Mouse (Mus musculus) stomach, embryonic 14.5 days (tissue): ENCODE measurements around the gene Ldlrad3. TPM values are rescaled to one million over a fixed set of nuclear protein-coding genes. Genes with fewer than 3 reads are reported as not detected.

Experiments
- ATAC-seq: fragments of 200-750 bp; cut with Nextera tagmentation; 2 replicates; pipeline ENCODE4 v1.8.0; 2017; ENCODE audit warnings: low read depth, moderate TSS enrichment; ENCODE audit not compliant: insufficient number of reproducible peaks, insufficient read depth, low FRiP score
- H3K27ac ChIP-seq: fragments of 300-500 bp; sonication (generic); 2 replicates; pipeline ENCODE4 v1.5.1; 2014; ENCODE audit warnings: mild to moderate bottlenecking, low read length, moderate library complexity, mixed read lengths
- H3K27me3 ChIP-seq: fragments of 300-500 bp; sonication (generic); 2 replicates; pipeline ENCODE4 v1.6.1; 2014; ENCODE audit warnings: low read length, control low read depth, mixed read lengths; ENCODE audit not compliant: control insufficient read depth, insufficient read depth
- H3K36me3 ChIP-seq: fragments of 300-500 bp; sonication (generic); 2 replicates; pipeline ENCODE4 v1.6.1; 2014; ENCODE audit warnings: mild to moderate bottlenecking, control low read depth, low read length, moderate library complexity, mixed read lengths; ENCODE audit not compliant: control insufficient read depth, insufficient read depth
- H3K4me1 ChIP-seq: fragments of 300-500 bp; sonication (generic); 2 replicates; pipeline ENCODE4 v1.6.1; 2014; ENCODE audit warnings: low read length, control low read depth, mixed read lengths; ENCODE audit not compliant: control insufficient read depth, insufficient read depth
- H3K4me2 ChIP-seq: fragments of 300-500 bp; sonication (generic); replicated peaks from 2 replicates; pipeline ENCODE4 v1.6.1; 2014; ENCODE audit warnings: low read depth, low read length, control low read depth
- H3K4me3 ChIP-seq: fragments of 300-500 bp; sonication (generic); 2 replicates; pipeline ENCODE4 v1.5.1; 2014; ENCODE audit warnings: low read depth, low read length, control low read depth
- H3K9ac ChIP-seq: fragments of 300-500 bp; sonication (generic); replicated peaks from 2 replicates; pipeline ENCODE4 v1.6.1; 2014; ENCODE audit warnings: low read depth, mild to moderate bottlenecking, control low read depth, low read length, moderate library complexity, mixed read lengths
- H3K9me3 ChIP-seq: fragments of 300-500 bp; sonication (generic); 2 replicates; pipeline ENCODE4 v1.6.1; 2016; ENCODE audit warnings: low read depth, low read length, control low read depth; ENCODE audit not compliant: control insufficient read depth
- WGBS: fragments of 180-500 bp; shearing (Covaris S2); extraction: QIAGEN DNeasy Blood & Tissue Kit; methylation state at CpG from one replicate; pipeline ENCODE4 v1.1.7; 2014; 5-methylcytosine and 5-hydroxymethylcytosine counted together
- polyA plus RNA-seq: library from polyadenylated mRNA; unstranded; fragments of >200 nt; fragmentation: Nextera tagmentation; extraction: Ambion mirVana; gene quantifications from 2 replicates; pipeline ENCODE4 v1.2.1, GENCODE M21; 2014

Ldlrad3 gene
- polyA plus RNA-seq, 1 experiment from 2014 or later = 52.3 TPM

DNA sequence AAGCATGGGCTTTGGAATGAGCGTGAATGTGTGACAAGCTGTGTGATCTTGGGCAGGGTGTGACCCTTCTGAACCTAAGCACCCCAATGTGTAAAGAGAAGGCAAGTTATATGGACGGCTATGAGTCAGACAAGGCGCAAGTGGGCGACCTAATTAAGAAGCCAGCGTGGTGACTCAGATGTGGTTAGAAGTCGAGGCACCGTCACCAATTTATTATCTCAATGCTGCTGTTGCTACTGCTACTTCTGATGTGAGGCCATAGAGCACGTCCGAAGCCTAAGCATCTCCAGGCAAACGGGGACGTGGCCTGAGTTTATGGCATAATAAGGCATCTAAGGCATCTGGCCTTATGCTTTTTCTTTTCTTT lies 151.7 kb downstream of the Ldlrad3 start:
- ATAC-seq = no peak
- 77% methylated on average over 11 of the region's 11 CpGs for WGBS
- Histone ChIP-seq H3K4me2 (no peak overlapping the region), H3K36me3 (no peaks in the 10 kb centered on the region; the same call in 1 of the 2 replicates), H3K4me1 (peaks cover 19% of the 10 kb centered on the region; the same call in 1 of the 2 replicates), H3K27me3 (no peaks in the 10 kb centered on the region), H3K9ac (no peak overlapping the region), H3K27ac (no peak overlapping the region), H3K9me3 (no peaks in the 10 kb centered on the region), H3K4me3 (no peak overlapping the region)

DNA sequence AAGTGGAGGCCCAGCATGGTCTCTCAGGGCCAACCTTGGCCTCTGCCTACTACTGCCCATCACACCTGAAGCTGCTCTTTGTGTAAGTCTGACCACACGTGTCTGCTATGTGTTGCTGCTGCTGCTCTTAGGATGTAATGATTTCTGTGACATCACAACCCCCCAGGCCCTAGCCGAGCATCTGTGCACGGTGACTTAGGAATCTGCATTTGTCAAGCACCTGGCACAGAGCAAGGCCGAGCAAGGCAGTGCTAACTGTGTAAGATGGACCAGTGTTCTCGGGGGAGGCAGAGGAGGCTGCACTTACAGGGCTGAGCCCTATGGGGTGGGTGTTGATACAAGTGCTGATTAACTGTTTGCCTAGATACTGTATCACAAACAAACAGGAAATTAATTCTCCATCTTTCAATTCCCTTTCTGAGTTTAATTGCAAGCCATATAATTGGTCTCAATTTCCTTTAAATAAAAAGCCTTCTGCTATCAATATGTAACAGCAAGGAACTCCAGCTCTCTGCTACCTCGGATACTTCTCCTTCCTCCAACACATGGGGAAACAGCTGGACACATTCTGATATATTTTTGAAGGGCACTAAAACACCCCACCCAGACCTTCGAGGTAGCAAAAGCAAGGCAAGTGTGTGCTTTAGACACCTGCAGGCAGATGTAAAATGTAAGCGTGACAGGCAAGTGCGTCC lies 152.2 kb downstream of the Ldlrad3 start:
- Histone ChIP-seq H3K9ac (no peak overlapping the region), H3K27ac (no peak overlapping the region), H3K9me3 (no peaks in the 10 kb centered on the region), H3K36me3 (no peaks in the 10 kb centered on the region; the same call in 1 of the 2 replicates), H3K4me2 (no peak overlapping the region), H3K4me3 (no peak overlapping the region), H3K4me1 (peaks cover 19% of the 10 kb centered on the region; the same call in 1 of the 2 replicates), H3K27me3 (no peaks in the 10 kb centered on the region)
- no peak for ATAC-seq
- 62% methylated on average over 9 of the region's 9 CpGs for WGBS

DNA sequence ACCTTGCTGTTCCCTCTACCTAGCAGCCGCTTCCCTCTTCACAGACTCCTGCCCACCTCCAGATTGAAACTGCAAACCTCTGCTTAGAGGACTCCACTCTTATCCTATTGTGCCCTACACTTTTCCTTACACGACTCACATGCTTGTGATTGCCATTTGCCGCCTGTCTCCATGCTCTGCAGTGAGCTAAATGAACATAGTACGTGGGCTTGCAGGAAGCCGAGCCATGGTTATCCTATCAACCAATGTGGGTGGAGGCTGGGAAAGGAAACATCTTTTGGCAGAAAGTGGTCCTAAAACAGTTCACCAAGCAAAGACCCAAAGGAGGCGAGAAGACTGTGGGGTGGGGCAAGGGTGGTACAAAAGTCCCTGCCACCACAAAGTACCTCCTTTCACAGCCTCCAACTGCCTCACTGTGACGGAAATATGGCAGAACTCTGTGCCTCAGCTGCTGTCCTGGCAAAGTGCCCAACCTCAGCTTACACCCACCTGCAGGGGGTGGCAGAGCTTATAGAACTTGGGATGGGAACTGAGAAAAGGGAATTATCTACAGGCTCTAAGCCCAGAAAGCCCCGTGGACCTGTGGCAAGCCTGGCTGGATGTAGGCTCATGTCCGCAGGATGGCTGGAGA lies 153.4 kb downstream of the Ldlrad3 start:
- Histone ChIP-seq H3K4me3 (no peak overlapping the region), H3K9ac (no peak overlapping the region), H3K27ac (no peak overlapping the region), H3K4me1 (peaks cover 15% of the 10 kb centered on the region; the same call in 1 of the 2 replicates), H3K27me3 (no peaks in the 10 kb centered on the region), H3K4me2 (no peak overlapping the region), H3K36me3 (no peaks in the 10 kb centered on the region; the same call in 1 of the 2 replicates), H3K9me3 (no peaks in the 10 kb centered on the region)
- WGBS = 78% methylated on average over 9 of the region's 9 CpGs
- ATAC-seq = no peak

DNA sequence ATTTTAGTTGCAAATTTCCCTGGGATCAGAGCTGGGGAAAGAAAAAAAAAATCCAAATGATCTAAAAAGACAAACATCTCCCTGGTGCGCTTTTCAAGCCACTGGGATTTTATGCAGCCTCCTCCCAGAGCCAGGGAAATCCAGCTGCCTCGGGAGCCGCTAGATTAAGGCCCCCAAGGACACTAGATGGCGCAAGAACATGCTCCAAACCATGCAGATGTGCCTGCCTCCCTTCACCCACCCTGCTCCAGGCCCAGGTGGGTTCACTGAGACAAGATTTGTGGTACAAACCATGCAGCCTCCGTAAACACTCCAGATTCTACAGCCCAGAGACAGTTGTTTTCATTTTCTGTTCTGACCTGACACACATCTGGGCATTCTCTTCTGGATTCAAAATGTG lies 155.5 kb downstream of the Ldlrad3 start:
- H3K9me3 ChIP-seq = no peaks in the 10 kb centered on the region
- H3K4me2 ChIP-seq = no peak overlapping the region
- no peak for ATAC-seq
- no peaks in the 10 kb centered on the region for H3K27me3 ChIP-seq
- no peaks in the 10 kb centered on the region; the same call in 1 of the 2 replicates for H3K36me3 ChIP-seq
- H3K27ac ChIP-seq = no peak overlapping the region
- H3K4me1 ChIP-seq = 0 out of 2 replicates have a peak, but pooled peaks cover 3% of the 10 kb centered on the region
- whole genome bisulfite sequencing = 13% methylated on average over 5 of the region's 5 CpGs
- no peak overlapping the region for H3K9ac ChIP-seq
- H3K4me3 ChIP-seq = no peak overlapping the region

DNA sequence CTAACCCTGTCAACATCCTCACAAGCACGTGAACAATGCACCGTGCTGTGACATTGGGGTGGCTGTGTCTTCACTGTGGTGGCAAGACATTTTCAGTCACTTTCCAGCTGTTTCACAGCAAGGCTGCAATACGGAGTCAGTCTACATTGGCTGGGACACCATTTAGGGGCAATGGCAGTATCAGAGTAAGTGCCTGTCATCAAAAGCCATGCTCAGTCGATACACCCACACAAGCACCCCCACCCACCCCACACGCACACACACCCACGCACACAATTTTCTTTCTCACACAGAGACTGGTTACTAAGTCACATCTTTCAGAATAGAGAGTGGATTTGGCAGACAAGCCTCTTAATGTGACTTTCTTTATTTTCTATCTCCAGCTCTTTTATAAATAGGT lies 156.0 kb downstream of the Ldlrad3 start:
- H3K36me3 ChIP-seq = no peaks in the 10 kb centered on the region; the same call in 1 of the 2 replicates
- H3K4me1 ChIP-seq = 0 out of 2 replicates have a peak, but pooled peaks cover 3% of the 10 kb centered on the region
- no peaks in the 10 kb centered on the region for H3K9me3 ChIP-seq
- no peak overlapping the region for H3K9ac ChIP-seq
- H3K27me3 ChIP-seq = no peaks in the 10 kb centered on the region
- H3K4me3 ChIP-seq = no peak overlapping the region
- no peak for ATAC-seq
- no peak overlapping the region for H3K4me2 ChIP-seq
- no peak overlapping the region for H3K27ac ChIP-seq
- 85% methylated on average over 6 of the region's 6 CpGs for WGBS

DNA sequence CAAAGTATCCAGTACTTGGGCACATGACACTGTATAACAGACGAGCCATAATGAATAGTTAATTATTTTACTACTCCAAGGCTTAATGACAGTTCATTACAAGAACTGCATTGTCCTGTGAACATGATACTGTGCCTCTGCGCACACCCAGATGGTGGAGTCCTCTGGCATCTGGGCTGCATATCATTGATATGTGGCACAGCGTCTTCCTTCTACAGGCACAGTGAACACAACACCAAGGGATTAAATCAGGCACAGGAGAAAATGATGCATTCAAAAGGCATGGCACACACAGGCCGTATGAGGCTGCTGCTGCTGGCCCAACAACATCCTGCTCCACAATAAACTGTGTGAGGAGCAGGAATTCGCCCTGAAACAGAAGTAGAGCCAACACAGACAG lies 156.5 kb downstream of the Ldlrad3 start:
- WGBS = 82% methylated on average over 5 of the region's 5 CpGs
- Histone ChIP-seq H3K27ac (no peak overlapping the region), H3K27me3 (no peaks in the 10 kb centered on the region), H3K4me3 (no peak overlapping the region), H3K4me2 (no peak overlapping the region), H3K9me3 (no peaks in the 10 kb centered on the region), H3K4me1 (0 out of 2 replicates have a peak, but pooled peaks cover 3% of the 10 kb centered on the region), H3K36me3 (no peaks in the 10 kb centered on the region; the same call in 1 of the 2 replicates), H3K9ac (no peak overlapping the region)
- no peak for ATAC-seq

DNA sequence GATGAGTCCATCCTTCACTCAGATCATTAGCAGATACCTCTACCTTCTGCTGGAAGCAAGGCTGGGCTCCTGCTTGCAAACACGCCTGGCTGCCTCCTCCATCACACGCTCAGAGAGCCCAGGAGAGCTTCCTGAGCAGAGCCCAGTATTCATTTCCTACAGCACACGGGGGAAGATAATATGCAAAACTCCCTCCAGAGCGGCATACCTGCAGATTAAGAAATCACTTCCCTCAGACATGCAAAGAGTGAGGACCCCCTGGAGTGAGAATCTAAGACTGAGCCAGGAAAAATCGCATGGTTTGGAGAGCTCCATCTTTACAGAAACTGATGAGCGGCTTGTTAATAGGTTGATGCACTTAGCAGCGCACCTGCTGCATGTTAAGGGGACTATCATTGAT lies 158.9 kb downstream of the Ldlrad3 start:
- Histone ChIP-seq H3K9ac (no peak overlapping the region), H3K4me1 (no peaks in the 10 kb centered on the region), H3K27me3 (no peaks in the 10 kb centered on the region), H3K36me3 (no peaks in the 10 kb centered on the region; the same call in 1 of the 2 replicates), H3K27ac (no peak overlapping the region), H3K9me3 (no peaks in the 10 kb centered on the region), H3K4me2 (no peak overlapping the region), H3K4me3 (no peak overlapping the region)
- ATAC-seq = no peak
- WGBS = 79% methylated on average over 7 of the region's 7 CpGs

DNA sequence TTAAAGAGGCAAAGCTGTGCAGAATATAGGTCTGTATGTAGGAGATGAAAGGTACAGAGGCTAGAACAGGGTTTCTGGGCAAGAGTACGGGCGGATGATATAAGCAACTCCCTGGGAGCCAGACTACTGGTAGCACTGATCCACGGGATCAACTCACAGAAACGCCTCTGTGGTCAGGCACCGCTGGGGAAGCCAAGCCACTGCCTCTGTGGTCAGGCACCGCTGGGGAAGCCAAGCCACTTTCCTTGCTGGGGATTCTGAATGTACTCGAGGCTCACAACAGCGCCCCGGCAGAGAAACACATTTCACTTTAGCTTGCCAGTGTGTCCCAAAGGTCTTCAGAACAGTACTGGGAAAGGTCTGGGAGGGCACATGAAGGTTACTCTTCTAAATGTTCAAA lies 160.0 kb downstream of the Ldlrad3 start:
- Histone ChIP-seq H3K9me3 (no peaks in the 10 kb centered on the region), H3K36me3 (no peaks in the 10 kb centered on the region), H3K4me1 (peaks cover 7% of the 10 kb centered on the region; the same call in 1 of the 2 replicates), H3K27ac (no peak overlapping the region), H3K27me3 (no peaks in the 10 kb centered on the region), H3K4me3 (no peak overlapping the region), H3K4me2 (no peak overlapping the region), H3K9ac (no peak overlapping the region)
- WGBS = 88% methylated on average over 9 of the region's 9 CpGs
- no peak for ATAC-seq
